Mouse (Mus musculus) heart, embryonic 11.5 days (tissue): ENCODE measurements at regions not wholly inside any gene's neighbourhood (a gene's known extent, or its start where the extent isn't known, plus 50 kb on each side); places are given as distances from the start of the nearest gene placed in this dataset.

Experiments
- ATAC-seq: fragments of 200-750 bp; cut with Nextera tagmentation; replicated peaks from 2 replicates; pipeline ENCODE4 v1.8.0; 2017; ENCODE audit warnings: moderate library complexity; ENCODE audit not compliant: insufficient number of reproducible peaks, low FRiP score, low TSS enrichment
- H3K27ac ChIP-seq: fragments of 300-500 bp; sonication (generic); 2 replicates; pipeline ENCODE4 v1.5.1; 2014; ENCODE audit warnings: mild to moderate bottlenecking, low read depth, low read length
- H3K27me3 ChIP-seq: fragments of 300-500 bp; sonication (generic); 2 replicates; pipeline ENCODE4 v1.6.1; 2014; ENCODE audit warnings: mild to moderate bottlenecking, low read length, mixed read lengths; ENCODE audit not compliant: control insufficient read depth, insufficient read depth
- H3K36me3 ChIP-seq: fragments of 300-500 bp; sonication (generic); 2 replicates; pipeline ENCODE4 v1.6.1; 2014; ENCODE audit warnings: mild to moderate bottlenecking, low read length, moderate library complexity, mixed read lengths; ENCODE audit not compliant: control insufficient read depth, insufficient read depth
- H3K4me1 ChIP-seq: fragments of 300-500 bp; sonication (generic); 2 replicates; pipeline ENCODE4 v1.6.1; 2014; ENCODE audit warnings: low read length; ENCODE audit not compliant: control insufficient read depth, insufficient read depth
- H3K4me2 ChIP-seq: fragments of 300-500 bp; sonication (generic); 2 replicates; pipeline ENCODE4 v1.6.1; 2014; ENCODE audit warnings: mild to moderate bottlenecking, moderate library complexity
- H3K4me3 ChIP-seq: fragments of 300-500 bp; sonication (generic); 2 replicates; pipeline ENCODE4 v1.5.1; 2014; ENCODE audit warnings: low read depth, low read length
- H3K9ac ChIP-seq: fragments of 300-500 bp; sonication (generic); 2 replicates; pipeline ENCODE4 v1.6.1; 2014; ENCODE audit warnings: mild to moderate bottlenecking, low read depth, low read length, moderate library complexity
- H3K9me3 ChIP-seq: fragments of 300-500 bp; sonication (generic); replicated peaks from 2 replicates; pipeline ENCODE4 v1.6.1; 2016; ENCODE audit warnings: low read length; ENCODE audit not compliant: control insufficient read depth
- WGBS: fragments of 180-500 bp; shearing (Covaris S2); extraction: QIAGEN DNeasy Blood & Tissue Kit; methylation state at CpG from one replicate; pipeline ENCODE4 v1.1.7; 2014; ENCODE audit not compliant: insufficient replicate concordance; 5-methylcytosine and 5-hydroxymethylcytosine counted together

- Histone ChIP-seq H3K36me3 (no peaks in the 10 kb centered on the region), H3K9ac (no peak overlapping the region), H3K27ac (no peak overlapping the region), H3K4me3 (no peak overlapping the region), H3K9me3 (no peaks in the 10 kb centered on the region), H3K4me2 (no peak overlapping the region), H3K4me1 (no peaks in the 10 kb centered on the region), H3K27me3 (no peaks in the 10 kb centered on the region)
- WGBS: 78% methylated on average over 5 of the region's 5 CpGs
- no peak for ATAC-seq
Observed at GRCm38 (mm10) chr10:123997260-123997659, 733.5 kb downstream of the Fam19a2 start.

DNA sequence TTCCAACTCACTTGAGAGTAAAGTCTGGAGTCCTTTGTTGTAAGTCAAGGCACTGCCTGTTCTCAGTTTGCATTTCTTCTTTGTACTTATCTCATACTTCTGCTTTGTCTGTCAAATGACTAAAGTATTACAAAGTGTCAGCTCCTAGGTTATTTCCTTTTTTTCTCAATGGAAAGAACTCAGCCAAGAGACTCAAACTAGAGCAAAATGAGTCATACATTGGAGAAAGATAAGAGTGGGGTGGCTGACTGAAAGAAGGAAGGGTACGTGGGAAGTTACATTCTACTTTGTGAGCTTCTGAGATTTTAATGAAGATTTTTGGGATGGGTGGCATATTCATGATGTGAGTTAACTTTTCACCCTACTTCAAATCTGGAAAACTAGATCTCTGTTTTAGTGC, 735.2 kb downstream of the Fam19a2 start:
- Histone ChIP-seq H3K27me3 (no peaks in the 10 kb centered on the region), H3K9ac (no peak overlapping the region), H3K4me3 (no peak overlapping the region), H3K4me1 (no peaks in the 10 kb centered on the region), H3K9me3 (no peaks in the 10 kb centered on the region), H3K4me2 (no peak overlapping the region), H3K27ac (no peak overlapping the region), H3K36me3 (no peaks in the 10 kb centered on the region)
- WGBS: 40% methylated on average over 1 of the region's 1 CpGs
- ATAC-seq: no peak

GRCm38 (mm10) chr10:124045031-124045430, 781.2 kb downstream of the Fam19a2 start:
- Histone ChIP-seq H3K9me3 (no peaks in the 10 kb centered on the region), H3K4me1 (no peaks in the 10 kb centered on the region), H3K36me3 (no peaks in the 10 kb centered on the region), H3K9ac (no peak overlapping the region), H3K27me3 (no peaks in the 10 kb centered on the region), H3K4me3 (no peak overlapping the region), H3K27ac (no peak overlapping the region), H3K4me2 (no peak overlapping the region)
- no peak for ATAC-seq
- WGBS: 85% methylated on average over 4 of the region's 4 CpGs

DNA sequence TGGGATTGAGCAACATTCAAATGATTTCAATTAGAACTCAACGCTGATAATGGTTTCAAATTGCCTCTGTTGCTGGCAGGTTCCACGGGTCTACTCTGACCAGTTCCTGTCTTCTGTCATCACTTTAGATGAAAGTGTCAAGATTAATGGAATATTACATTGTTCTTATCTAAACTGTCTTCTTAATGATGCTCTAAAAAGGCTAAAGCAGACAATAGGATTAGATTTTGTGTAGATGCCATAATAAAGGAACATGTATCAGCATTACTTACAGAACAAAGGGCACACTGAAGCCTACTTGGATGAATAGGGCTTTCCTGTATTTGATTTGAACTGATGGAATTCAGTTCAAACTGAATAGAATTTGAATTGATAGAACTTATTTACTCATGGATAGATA, 782.0 kb downstream of the Fam19a2 start:
- no peaks in the 10 kb centered on the region for H3K36me3 ChIP-seq
- ATAC-seq: no peak
- no peak overlapping the region for H3K27ac ChIP-seq
- WGBS: 76% methylated on average over 2 of the region's 2 CpGs
- no peaks in the 10 kb centered on the region for H3K9me3 ChIP-seq
- H3K9ac ChIP-seq: no peak overlapping the region
- H3K4me1 ChIP-seq: no peaks in the 10 kb centered on the region
- no peak overlapping the region for H3K4me3 ChIP-seq
- H3K27me3 ChIP-seq: no peaks in the 10 kb centered on the region
- no peak overlapping the region for H3K4me2 ChIP-seq

- Histone ChIP-seq H3K4me3 (no peak overlapping the region), H3K36me3 (no peaks in the 10 kb centered on the region), H3K4me1 (no peaks in the 10 kb centered on the region), H3K9me3 (no peaks in the 10 kb centered on the region), H3K9ac (no peak overlapping the region), H3K27me3 (no peaks in the 10 kb centered on the region), H3K27ac (no peak overlapping the region), H3K4me2 (no peak overlapping the region)
- 59% methylated on average over 3 of the region's 3 CpGs for WGBS
- ATAC-seq: peak; percentile 63; the same call in 1 of the 2 replicates
Observed at GRCm38 (mm10) chr10:124082756-124083155, 819.0 kb downstream of the Fam19a2 start.

- Histone ChIP-seq H3K4me2 (peak overlapping the region; percentile 34; the same call in 1 of the 2 replicates), H3K36me3 (no peaks in the 10 kb centered on the region), H3K9me3 (no peaks in the 10 kb centered on the region), H3K9ac (no peak overlapping the region), H3K27me3 (no peaks in the 10 kb centered on the region), H3K27ac (no peak overlapping the region), H3K4me1 (no peaks in the 10 kb centered on the region), H3K4me3 (no peak overlapping the region)
- WGBS: 44% methylated on average over 10 of the region's 10 CpGs
- ATAC-seq: no peak
Observed at GRCm38 (mm10) chr10:124090547-124090946, 826.8 kb downstream of the Fam19a2 start.

DNA sequence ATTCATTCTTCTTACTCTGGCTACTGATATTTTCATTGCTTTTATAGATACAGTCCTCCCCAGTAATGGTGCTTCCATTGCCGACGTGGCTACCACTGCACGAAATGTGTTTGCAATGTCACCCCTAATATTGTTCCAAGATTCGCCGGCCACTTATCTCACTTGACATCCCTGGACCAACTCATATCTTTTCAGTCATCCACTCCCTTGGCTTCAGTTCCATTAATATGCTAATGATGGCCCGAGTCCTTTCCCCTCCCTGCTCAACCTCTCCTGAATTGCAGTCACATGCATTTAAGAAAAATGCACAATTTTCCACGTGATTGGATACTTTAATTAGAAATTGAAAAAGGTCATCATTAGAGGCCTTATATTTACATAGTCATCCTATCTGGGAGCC, 827.6 kb downstream of the Fam19a2 start:
- H3K4me2 ChIP-seq: no peak overlapping the region
- WGBS: 88% methylated on average over 7 of the region's 7 CpGs
- H3K4me3 ChIP-seq: no peak overlapping the region
- H3K27me3 ChIP-seq: no peaks in the 10 kb centered on the region
- no peaks in the 10 kb centered on the region for H3K4me1 ChIP-seq
- H3K36me3 ChIP-seq: no peaks in the 10 kb centered on the region
- no peaks in the 10 kb centered on the region for H3K9me3 ChIP-seq
- no peak overlapping the region for H3K27ac ChIP-seq
- H3K9ac ChIP-seq: no peak overlapping the region
- no peak for ATAC-seq

DNA sequence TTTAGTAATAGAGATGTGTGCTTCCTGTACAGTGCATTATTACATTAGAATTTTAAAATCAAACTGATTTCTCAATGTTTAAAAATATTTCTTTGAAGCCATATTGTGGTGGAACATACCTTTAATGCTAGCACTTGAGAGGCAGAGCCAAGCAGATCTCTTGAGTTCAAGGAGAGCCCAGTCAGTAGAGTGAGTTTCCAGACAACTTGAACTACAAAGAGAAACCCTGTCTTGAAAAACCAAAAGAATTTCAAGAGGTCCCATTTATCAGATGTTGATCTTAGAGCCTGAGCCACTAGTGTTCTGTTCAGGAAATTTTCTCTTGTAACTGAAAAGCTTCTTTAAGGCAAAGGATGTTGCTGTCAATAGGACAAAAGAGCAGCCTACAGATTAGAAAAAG, 855.8 kb downstream of the Fam19a2 start:
- Histone ChIP-seq H3K4me2 (no peak overlapping the region), H3K27me3 (no peaks in the 10 kb centered on the region), H3K4me3 (no peak overlapping the region), H3K27ac (no peak overlapping the region), H3K9ac (no peak overlapping the region), H3K36me3 (no peaks in the 10 kb centered on the region), H3K9me3 (no peaks in the 10 kb centered on the region), H3K4me1 (no peaks in the 10 kb centered on the region)
- ATAC-seq: no peak

- no peak overlapping the region for H3K27ac ChIP-seq
Observed at GRCm38 (mm10) chr10:124138456-124138855, 874.7 kb downstream of the Fam19a2 start.

More at GRCm38 (mm10) chr10:124138456-124138855, 874.7 kb downstream of the Fam19a2 start:
- Histone ChIP-seq H3K4me2 (no peak overlapping the region), H3K27me3 (no peaks in the 10 kb centered on the region), H3K9ac (no peak overlapping the region), H3K36me3 (no peaks in the 10 kb centered on the region), H3K4me3 (no peak overlapping the region), H3K9me3 (no peaks in the 10 kb centered on the region), H3K4me1 (no peaks in the 10 kb centered on the region)
- WGBS: 70% methylated on average over 2 of the region's 2 CpGs
- ATAC-seq: no peak
